Mouse (Mus musculus) layer of hippocampus, adult 9-11 months (tissue): Measurements from ENCODE around the gene Syne3.

Experiments used
- DNase-seq: peaks from one replicate; pipeline ENCODE4 v3.0.0; 2022

Syne3 gene

DNA sequence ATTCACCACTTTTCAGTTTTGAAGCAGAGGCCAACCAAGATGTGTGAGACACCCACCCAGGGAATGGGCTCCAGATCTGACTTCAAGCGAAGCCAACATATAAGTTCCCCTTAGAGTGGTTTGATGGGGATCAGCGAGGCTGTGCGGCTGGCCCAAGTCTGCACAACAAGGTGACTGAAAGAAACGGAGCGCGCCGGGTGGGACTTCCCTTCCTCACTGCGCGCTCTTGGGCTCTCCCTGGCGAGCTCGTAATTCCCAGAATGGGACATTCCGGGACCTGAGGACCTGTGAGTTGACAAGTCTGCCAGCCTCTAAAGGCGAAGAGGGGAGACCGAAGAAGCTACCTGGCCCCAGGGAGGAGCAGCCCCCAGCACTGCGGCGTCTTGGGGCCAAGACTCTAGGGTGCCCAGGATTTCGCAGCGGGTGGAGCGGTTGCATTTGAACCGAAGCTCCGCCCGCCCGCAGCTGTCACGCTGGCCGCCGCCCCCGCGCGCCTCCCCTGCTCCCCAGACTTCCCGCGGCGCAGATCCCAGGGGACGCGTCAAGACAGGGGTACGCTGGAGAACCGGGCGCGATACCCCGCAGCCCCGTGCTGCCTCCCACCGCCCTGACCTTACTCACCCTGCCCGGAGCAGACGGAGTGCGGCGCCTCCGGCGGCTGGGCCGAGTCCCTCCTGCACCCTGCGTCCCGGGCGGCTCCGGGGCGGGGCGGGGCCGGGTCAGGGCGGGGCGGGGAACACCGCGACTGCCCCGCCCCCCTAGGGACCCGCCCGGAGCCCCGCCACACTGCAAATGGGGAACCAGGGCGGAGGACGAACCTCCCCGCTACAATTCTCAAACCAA, at the start of gene Syne3:
TSS of gene Syne3 (minus strand) at position 440 of the 843 bp plus-strand sequence.
- peak; percentile 56 for DNase-seq

DNA sequence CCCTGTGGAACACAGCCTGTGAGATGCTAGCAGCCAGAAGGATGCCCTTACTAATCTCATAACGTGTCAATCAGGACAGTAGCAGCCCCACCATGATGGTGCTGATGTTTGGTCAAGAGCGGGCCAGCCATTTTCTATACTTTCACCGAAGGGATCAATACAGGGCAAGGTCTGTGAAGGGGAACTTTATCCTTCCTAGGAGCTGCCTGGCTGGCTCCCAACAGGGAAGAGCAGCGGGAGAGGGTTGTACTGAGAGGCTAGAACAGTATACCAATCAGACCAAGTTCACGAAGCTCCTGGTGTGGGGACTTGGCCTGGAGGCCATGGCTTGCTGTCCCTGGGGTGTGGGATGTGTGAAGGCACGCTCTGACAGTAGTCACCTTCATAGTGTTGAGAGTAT, 45.7 kb upstream of the Syne3 start:
- DNase-seq, result no peak

DNA sequence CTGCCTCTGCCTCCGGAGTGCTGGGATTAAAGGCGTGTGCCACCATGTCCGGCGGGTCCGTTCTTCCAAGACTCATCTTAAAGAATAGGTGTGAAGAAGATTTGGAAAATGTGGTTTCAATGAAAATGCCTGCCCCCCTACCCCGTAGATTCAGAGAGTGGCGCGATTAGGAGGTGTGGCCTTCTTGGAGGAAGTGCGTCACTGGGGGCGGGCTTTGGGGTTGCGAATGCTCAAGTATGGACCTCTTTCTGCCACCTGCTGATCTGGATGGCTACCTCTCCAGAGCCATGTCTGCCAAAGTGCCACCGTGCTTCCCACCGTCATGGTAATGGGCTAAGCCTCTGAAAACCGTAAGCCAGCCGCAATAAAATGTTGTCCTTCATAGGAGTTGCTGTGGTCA, 44.4 kb upstream of the Syne3 start:
- DNase-seq, result no peak

DNA sequence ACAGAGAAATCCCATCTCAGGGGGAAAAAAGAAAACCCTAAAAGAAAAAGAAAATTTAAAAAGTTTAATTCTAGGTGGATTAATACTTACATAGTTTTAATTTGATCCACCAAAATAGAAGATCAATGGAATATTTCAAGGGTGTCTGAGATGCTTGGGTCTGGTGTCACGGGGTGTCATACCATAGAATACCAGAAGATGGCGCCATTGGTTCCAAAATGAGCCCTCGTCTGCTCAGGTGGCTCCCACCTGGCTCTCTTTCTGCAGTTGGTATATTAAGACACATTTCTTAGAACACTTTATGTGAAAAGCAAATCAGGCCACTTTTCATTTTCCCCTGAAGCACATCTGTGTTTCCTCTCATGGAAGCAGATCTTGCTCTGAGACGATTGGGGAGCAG, 41.3 kb upstream of the Syne3 start:
- no peak for DNase-seq

DNA sequence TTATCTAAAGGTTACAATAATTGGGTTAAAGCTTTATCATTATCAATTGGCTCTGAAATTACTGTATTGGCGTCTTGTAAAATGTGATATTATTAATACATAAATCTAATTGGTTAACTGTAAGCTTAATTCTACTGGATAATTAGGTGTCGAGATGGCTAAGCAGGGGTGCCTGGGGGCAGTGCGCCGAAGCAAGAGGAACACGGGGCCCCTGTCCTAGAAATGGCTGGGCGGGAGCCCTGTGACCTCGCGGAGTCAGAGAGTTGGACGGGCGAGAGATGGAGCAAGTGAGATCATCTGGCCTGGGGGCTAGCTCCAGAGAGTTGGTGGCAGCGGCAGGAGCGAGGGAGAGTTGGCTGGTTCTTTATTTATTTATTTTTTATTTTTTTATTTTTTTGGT, 40.2 kb upstream of the Syne3 start:
- no peak for DNase-seq

DNA sequence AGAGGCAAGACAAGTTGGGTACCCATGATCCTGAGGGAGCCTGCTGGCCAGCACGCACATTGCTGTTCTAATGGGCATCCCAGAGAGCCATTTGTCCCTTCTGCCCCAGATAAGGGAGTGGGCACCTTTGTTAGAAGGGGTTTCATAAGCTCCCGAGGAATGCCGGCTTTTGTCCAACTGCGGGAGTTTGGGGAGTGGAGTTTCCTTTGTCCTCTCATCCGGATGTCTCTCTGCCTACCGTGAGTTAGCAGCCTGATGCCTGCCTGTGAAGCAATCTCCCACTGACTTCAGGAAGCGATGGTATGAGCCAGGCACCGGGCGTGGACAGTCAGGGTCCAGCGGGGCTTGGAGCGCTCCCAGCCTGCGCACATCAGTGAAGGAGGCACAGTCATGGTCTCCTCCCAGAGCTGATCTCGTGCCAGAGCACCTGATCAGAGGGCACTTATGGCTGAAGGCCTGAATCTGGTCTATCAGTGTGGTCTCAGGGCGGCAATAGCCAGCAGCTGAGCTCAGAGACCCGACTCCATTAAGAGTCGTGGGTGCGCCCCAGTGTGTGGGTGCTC, 38.8 kb upstream of the Syne3 start:
- no peak for DNase-seq

DNA sequence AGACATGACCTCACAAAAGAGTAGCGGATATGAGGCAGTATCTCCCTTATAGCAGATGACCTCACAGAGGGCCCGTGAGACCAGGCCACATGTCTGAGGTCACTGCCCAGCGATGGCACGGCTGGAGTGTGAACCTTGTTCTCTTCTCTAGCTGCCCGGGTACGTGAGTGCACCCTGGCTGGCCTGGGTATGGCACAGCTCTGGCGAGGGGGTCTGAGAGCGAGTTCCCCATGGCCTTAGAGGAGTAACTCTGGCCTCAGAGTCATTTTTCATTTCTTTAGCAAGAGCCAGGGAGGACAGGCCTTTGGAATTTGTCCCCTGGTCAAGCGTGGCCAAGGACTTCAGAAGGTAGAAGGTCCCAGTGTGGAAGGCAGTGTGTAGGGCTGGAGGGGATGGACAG, 35.2 kb upstream of the Syne3 start:
- DNase-seq, result no peak

DNA sequence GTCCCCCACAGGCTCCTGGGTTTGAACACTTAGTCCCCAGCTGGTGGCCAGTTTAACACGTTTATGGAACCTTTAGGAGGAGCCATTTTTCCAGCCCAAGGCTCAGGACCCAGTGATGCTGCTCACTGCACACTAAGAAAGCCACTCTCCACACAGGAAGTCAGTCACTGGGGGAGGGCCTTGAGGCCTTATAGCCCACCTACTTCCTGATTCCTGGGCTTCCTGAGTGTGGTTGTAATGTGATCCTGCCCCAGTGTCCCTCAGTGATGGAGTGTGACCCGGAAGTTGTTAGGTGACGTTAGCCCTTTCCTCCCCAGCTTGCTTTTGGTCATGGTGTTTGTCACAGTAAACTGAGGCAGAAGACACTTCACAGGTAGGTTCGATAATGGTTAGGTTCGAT, 33.5 kb upstream of the Syne3 start:
- no peak for DNase-seq

DNA sequence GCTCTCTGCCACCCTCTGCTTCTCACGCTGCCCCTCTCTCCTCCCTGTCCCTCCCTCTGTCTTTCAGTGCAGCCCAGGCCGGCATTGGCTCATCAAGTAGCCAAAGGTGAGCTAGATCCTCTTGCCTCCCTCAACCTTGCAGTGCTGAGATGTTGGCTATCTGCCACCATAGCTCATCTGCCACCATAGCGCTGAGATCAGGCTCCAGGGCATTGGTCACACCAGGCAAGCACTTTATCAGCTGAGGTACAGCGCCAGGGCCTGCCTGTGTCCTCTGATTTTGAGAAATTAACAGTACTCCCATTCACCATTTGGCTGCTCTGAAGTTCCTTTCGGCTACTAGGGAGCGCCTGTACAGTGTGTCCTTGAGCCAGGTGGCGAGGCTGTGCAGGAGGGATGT, 31.3 kb upstream of the Syne3 start:
- no peak for DNase-seq

DNA sequence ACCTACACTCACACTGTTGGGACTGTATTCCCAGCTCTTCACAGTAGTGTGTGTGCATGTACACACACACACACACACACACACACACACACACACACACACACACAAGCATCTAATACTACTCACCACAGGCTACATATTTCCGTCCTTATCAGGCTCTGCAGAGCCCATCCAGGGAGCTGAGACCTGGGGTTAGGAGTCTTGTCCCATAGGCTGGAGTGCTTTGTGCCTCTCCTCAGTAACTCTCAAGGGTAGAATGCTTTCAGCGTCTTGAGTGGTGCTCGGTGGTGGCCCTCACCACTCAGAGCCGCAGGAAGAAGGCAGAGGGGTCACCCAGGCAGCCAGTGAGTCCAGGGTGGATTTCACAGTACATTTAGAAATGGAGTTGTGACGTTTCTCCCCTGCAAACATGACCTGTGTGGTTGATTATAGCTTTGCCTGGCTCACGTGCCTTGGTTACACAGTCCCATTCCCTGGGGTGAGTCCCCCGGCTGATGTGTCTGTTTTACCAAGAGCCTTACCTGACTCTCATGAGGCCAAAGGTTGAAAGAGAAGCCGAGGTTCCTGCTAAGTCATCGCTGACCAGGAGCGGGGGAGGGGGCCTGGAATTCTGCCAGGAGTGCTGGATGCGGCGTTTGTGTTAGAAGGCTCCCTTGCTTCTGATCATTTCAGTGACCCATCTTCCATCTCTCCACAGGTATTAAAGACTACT, 30.1 kb upstream of the Syne3 start:
- no peak for DNase-seq

DNA sequence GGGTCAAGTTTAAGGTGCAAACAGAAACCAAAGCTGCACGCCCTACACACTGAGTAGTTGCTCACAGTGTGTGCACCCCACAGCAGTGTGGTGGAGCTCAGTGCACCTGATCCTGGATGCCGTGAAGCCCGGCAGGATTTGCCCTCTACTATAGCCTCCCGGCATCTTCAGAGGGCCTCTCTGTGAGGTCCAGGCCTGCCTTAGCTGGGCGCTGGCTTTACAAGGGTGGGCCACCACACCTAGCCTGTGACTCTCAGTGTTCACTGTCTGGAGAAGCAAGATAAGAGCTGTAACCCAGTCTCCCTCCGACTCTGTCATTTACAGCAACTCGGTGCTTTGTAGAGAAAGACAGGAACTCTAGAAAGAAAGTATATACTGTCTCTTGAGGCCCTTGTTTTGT, 29.3 kb upstream of the Syne3 start:
- no peak for DNase-seq

DNA sequence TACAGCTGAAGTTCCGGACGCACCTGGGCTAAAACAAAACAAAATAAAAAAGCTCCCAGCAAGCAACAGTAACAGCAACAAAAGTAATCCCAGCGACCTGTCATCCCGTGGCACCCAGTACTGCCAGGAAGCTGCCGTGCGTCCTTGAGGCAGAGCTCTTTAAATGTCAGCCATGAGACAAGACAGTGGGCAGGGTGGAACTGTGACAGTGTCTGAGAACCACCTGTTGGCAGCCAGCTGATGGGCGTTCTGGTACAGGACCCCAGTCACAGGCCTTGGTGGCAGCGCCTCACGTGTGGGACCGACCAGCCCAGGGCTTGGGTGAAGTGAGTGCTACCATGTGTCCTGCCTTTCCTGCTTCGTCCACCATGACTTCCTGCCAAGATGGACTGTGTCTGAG, 28.6 kb upstream of the Syne3 start:
- no peak for DNase-seq

DNA sequence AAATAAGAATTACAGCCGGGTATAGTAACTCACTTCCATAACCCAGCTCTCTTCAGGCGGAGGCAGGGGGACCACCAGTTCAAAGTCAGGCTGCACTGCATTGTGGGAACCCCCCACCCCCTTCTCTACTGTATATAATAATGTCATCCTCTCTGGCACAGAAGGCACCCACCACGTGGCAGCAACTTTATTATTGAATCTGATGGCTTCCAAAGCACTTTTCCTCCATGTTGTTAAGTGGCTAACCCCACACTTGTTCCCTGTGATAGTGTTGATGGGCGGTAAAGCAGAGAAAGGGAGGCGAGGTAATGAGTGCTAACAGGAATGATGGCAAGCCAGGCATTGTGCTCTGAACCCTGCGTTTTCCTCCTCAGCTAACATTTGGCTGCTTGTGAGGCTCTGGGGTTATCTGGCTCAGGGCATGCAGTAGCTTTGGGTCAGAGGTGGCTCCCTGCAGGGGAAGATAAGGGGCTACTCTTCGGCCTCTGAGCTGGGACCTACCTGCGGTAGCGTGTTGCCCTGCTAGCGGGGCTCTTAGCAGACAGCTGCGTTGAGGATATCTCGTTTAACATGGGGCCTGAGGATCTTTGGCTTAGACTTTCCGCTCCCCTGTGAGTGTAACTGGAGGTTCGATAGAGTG, 24.6 kb upstream of the Syne3 start:
- no peak for DNase-seq

DNA sequence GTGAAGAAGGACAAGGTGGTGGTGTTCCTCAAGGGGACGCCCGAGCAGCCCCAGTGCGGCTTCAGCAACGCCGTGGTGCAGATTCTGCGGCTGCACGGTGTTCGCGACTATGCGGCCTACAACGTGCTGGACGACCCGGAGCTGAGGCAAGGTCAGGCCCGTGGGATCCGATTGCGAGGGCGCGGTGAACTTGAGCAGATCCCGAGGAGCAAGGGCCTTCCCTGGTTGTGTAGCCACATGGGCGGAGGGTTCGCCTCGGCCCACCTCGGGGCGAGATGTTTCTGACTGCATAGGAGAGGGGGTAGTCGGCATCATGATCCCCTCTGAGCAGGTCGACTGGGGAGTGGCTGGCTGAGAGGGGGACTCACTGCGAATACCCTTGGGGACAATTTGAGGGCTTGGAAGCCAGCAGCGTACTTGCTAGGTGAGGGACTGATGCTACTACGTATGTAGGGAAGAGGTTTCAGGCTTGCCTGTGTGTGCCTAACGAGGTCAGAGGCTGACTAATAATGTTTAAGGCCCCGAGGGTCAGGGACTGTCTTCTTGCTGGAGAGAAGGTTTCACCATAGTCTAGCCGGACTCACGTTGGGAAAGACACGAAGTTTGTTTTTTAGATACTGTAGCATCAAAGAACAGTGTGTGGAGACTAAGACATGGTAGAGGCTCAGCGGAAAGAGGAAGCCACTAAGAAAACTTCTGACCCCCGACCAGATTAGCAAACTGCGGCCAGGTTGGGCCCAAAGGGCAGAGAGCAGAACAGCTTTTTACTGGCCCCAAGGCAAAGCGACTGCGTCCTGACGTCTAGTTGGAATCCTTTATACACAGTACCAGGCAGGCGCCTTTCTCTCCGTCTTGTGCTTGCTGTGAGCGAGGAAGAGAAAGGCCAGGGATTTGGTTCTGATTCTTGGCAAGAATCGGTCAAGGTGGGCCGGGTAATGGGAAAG, 23.5 kb upstream of the Syne3 start:
- no peak for DNase-seq

DNA sequence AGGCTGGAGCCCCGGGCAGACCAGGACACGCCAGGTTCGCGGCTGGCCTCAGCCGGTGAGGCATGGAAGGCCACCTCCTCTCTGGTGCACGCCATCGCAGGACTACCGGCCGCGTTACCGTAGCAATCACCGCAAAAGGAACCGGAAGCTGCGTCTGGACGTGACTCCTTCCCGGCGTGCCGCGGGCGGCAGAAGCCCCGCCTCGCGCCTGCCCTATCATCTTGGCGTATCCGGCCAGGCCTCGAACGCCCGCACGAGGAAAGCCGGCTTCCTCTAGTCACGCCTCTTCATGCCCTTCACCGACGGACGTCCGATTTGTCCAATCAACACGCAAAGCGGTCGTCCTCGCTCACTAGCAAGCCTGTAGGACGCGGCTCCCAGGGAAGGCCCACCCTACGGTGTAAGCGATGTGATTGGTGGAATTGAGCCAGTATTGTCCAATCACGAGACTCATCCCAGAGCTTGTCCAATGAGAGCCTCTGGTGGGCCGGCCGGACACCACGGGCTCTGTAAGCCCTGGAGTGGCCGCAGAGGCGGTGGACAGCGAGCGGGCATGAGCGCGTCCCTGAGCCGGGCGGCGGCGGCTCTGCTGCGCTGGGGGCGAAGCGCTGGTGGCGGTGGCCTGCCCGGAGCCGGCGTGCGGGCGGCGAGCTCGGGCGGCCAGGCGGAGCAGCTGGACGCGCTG, 22.7 kb upstream of the Syne3 start, which contains the start of gene Glrx5:
TSS of gene Glrx5 (plus strand) at position 542 of the 685 bp plus-strand sequence.
- DNase-seq, result peak; percentile 100

DNA sequence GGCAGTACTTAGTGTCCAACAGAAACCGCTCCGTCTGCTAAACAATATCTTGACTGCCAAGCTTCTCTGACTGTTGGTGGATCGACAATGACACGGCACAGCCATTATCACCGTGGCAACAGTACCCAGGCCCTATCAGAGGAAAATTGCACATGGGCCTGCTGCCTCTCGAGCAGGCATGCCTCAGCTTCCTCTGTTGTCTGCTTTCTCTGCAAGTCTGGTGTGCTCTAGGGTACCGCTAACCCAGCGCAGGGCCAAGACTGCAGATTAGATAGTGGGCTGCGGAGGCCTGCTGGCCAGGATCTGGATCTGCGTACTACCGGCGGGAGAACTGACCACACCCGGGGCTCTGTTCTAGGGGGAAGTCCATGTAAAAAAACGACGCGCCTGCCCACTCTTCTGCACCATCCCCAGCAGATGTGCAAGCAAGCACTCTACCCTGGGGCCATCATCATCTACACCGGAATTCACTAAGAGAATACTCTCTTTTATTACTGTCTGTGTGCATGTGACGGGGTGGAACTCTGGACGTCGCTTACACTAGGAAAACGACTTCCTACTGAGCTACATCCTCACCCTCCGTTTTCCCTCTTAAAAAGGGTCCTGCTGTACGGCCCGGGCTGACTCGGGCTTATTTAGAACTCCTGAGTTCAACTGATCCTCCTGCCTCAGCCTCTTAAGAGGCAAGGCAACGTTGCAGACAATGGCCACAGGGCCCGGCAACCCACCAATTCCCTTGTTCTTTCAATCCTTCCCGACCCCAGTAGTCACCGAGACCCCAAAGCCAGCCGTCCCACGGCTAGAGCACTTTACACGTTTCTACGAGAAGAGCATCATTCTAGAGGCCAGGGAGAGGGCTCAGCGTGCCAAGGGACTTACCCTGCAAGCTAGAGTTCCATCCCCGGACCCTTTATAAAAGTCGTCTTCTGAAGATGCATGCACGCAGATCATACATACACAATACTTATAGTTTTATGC, 21.8 kb upstream of the Syne3 start:
- DNase-seq, result peak; percentile 36

DNA sequence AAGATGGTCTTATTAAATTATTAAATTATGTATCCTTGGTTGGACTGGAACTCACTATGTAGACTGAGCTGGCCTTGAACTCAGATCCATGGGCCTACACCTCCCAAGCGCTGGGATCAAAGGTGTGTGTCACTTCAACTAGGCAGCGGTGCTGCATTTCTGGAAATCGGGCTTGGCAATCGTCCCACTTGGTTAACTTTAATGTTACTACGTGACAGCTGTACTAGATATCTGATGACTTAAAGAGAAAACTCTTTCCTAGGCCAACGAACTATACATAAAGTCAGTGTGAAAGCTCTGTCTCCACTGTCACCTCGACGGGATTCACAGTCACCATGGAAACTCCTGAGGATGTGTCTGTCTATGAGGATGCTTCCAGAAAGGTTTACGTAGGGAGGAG, 20.3 kb upstream of the Syne3 start:
- no peak for DNase-seq

DNA sequence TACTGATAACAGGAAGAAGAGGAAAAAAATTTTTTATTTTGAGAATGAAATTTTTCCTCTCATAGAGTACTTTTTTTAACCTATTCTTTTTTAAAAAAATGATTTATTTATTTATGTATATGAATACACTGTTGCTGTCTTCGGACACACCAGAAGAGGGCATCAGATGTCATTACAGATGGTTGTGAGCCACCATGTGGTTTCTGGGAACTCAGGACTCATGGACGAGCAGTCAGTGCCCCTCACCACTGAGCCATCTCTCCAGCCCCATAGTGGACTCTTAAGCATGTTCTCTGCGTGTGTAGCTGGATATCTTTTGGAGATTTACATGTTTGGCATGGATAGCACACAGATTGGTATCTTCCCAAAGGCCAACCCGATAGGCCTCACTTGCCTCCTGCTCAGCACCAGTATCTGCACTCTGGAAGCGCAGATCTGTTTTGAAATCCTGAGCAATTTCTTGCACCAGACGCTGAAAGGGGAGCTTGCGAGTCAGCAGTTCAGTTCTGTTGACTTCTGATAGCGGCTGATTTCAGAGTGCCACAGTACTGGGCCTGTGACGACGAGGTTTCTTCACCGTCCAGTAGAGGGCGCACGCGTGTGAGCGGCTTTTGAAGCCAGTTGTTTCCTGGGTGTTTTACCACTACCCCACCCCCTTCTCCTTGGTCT, 17.8 kb upstream of the Syne3 start:
- DNase-seq, result peak; percentile 68

DNA sequence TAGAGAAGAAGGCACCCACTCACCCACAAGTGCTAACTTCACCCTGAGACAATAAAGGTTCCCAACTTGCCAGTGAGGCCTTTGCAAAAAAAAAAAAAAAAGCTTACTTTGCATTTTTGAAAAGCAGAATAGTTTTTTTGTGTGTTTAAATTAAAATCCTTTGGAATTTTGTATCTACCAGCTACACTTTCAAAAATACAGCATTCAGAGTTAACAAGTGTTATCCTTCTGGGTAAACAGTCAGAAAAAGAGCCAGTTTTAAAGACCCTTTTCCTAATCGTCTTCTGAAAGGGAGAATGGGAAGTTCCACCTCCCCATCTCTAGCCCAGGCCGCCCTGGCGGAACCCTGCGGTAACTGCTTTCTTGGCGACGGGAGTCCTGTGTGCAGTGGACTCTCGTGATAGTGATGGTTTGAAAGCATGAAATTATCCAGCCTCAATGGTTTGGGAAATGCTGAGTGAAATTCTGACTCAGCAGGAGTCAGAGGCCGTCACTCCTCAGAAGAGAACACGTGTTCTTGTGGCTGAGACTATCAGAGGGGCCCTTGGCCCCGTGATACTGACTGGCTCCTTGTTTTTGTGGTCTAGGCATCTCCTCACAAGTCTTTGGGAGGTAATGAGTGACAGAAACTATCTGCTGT, 16.5 kb upstream of the Syne3 start:
- no peak for DNase-seq
